Mouse (Mus musculus) CH12.LX (cell line): Measurements from ENCODE around the gene Hemgn.

Experiments
- CHD2 ChIP-seq: IDR thresholded peaks from 2 replicates; pipeline ENCODE4 v1.6.1; 2011; ENCODE audit warnings: low read length, improper control_type of control experiment
- CTCF ChIP-seq, 2 experiments: IDR thresholded peaks in 1 of 2; conservative IDR thresholded peaks in 1 of 2; 2 replicates each; pipeline ENCODE4 v1.5.1; 2011 to 2012; ENCODE audit warnings: low read depth in 2 of 2, low read length in 2 of 2, improper control_type of control experiment in 1 of 2, inconsistent platforms in 1 of 2, mild to moderate bottlenecking in 1 of 2, moderate library complexity in 1 of 2
- EP300 ChIP-seq: IDR thresholded peaks from 2 replicates; pipeline ENCODE4 v1.6.1; 2011; ENCODE audit warnings: low read length, improper control_type of control experiment
- HCFC1 ChIP-seq: IDR thresholded peaks from 2 replicates; pipeline ENCODE4 v1.6.1; 2012; ENCODE audit warnings: low read depth, mild to moderate bottlenecking, inconsistent platforms, low read length, improper control_type of control experiment
- MAFK ChIP-seq: IDR thresholded peaks from 2 replicates; pipeline ENCODE4 v1.6.1; 2011; ENCODE audit warnings: low read length, improper control_type of control experiment; ENCODE audit not compliant: insufficient replicate concordance
- POLR2A ChIP-seq: IDR thresholded peaks from 2 replicates; pipeline ENCODE4 v1.6.1; 2011; ENCODE audit warnings: low read depth, mild to moderate bottlenecking, improper control_type of control experiment, low read length
- POLR2AphosphoS2 ChIP-seq: IDR thresholded peaks from 2 replicates; pipeline ENCODE4 v1.6.1; 2011; ENCODE audit warnings: low read depth, low read length, improper control_type of control experiment

DNA sequence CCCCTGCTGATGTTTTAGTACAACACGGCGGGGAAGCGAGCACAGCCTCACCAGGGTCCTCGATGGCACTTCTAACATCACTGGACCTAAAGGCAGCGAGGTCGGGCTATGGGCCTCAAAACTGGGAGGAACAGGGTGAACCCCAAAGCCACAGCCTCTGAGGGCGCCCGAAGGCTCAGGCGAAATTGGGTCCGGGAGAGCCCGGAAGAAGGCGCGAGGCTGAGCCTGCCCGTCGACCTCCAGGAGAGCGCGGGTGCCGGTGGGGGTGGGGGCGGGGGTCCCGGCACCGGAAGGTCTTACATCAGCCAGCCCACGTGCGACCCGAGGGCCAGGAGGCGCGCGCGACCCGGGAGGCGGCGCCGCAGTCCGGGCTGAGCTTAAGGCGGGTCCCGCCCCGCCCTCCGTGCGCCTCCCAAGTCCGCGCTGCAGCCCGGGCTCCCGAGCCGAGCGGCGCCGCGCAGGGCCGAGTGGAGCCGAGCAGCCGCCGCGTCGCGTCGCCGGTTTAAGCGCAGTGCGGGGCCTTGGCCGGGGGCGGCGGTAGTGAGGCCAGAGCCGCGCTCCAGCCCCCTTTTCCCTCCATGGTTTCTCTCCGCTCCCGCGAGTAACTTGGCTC, 37.3 kb upstream of the Hemgn start, which contains the start of gene Anp32b:
- TF ChIP-seq MAFK, result no peak
- TF ChIP-seq CTCF (conservative IDR thresholded peaks at IDR 0.05 in 1 of 2, IDR thresholded peaks at IDR 0.05 in 1 of 2; ENCODE audit: low read depth in 2 of 2, low read length in 2 of 2), result peak in 1 of 2 experiments; percentile 63; a peak in 2 of 4 replicates
- TF ChIP-seq EP300, result no peak
- peak; percentile 63 for TF ChIP-seq POLR2A
- TF ChIP-seq POLR2AphosphoS2, result no peak
- TF ChIP-seq HCFC1, result peak; percentile 59
- no peak for TF ChIP-seq CHD2
